Mouse (Mus musculus): ENCODE measurements around the gene Zp3. TPM values are rescaled to one million over a fixed set of nuclear protein-coding genes. Genes with fewer than 3 reads are reported as not detected.

Gene Zp3
- polyA plus RNA-seq, 1 experiment from 2014 or later, result 0.64 TPM

- no peak for DNase-seq (ENCODE audit: low spot score)
These were observed 18.8 kb upstream of the Zp3 start for GRCm38 (mm10) chr5:135960909-135961635.

- no peak for DNase-seq (ENCODE audit: low spot score)
These were observed 17.8 kb upstream of the Zp3 start for GRCm38 (mm10) chr5:135962125-135962491.

GRCm38 (mm10) chr5:135962492-135963279, 17.2 kb upstream of the Zp3 start:
- DNase-seq (ENCODE audit: low spot score), result peak; percentile 100

- DNase-seq (ENCODE audit: low spot score), result no peak
These were observed 16.6 kb upstream of the Zp3 start for GRCm38 (mm10) chr5:135963280-135963627.

GRCm38 (mm10) chr5:135965501-135965930, 14.4 kb upstream of the Zp3 start:
- DNase-seq (ENCODE audit: low spot score), result no peak

GRCm38 (mm10) chr5:135966866-135967265, 13.0 kb upstream of the Zp3 start:
- DNase-seq (ENCODE audit: low spot score), result no peak

- DNase-seq (ENCODE audit: low spot score), result peak; percentile 67
These were observed 11.1 kb upstream of the Zp3 start for GRCm38 (mm10) chr5:135968781-135969180.

- DNase-seq (ENCODE audit: low spot score), result no peak
These were observed 9.7 kb upstream of the Zp3 start for GRCm38 (mm10) chr5:135970247-135970646.

- DNase-seq (ENCODE audit: low spot score), result no peak
These were observed 8.0 kb upstream of the Zp3 start for GRCm38 (mm10) chr5:135971876-135972275.

GRCm38 (mm10) chr5:135974365-135974764, 5.5 kb upstream of the Zp3 start, which contains the start of gene Ssc4d:
TSS of gene Ssc4d (minus strand) at chr5:135974531.
- DNase-seq (ENCODE audit: low spot score), result no peak

GRCm38 (mm10) chr5:135975893-135976668, 3.8 kb upstream of the Zp3 start:
- no peak for DNase-seq (ENCODE audit: low spot score)

- no peak for DNase-seq (ENCODE audit: low spot score)
These were observed 518 bp upstream of the Zp3 start for GRCm38 (mm10) chr5:135979381-135979780.

- peak; percentile 53 for DNase-seq (ENCODE audit: low spot score)
These were observed 2.5 kb downstream of the Zp3 start for GRCm38 (mm10) chr5:135982398-135982797.

GRCm38 (mm10) chr5:135984546-135985044, 4.7 kb downstream of the Zp3 start:
- DNase-seq (ENCODE audit: low spot score), result no peak

- peak; percentile 61 for DNase-seq (ENCODE audit: low spot score)
These were observed 7.3 kb downstream of the Zp3 start for GRCm38 (mm10) chr5:135987248-135987647.

- peak; percentile 45 for DNase-seq (ENCODE audit: low spot score)
These were observed 10.7 kb downstream of the Zp3 start for GRCm38 (mm10) chr5:135990601-135991000.

- no peak for DNase-seq (ENCODE audit: low spot score)
These were observed 13.6 kb downstream of the Zp3 start for GRCm38 (mm10) chr5:135993381-135993965.

- DNase-seq (ENCODE audit: low spot score), result no peak
These were observed 14.4 kb downstream of the Zp3 start for GRCm38 (mm10) chr5:135994335-135994724.

- DNase-seq (ENCODE audit: low spot score), result peak; percentile 94
These were observed 15.1 kb downstream of the Zp3 start, which contains the start of gene Dtx2 for GRCm38 (mm10) chr5:135994725-135995687. TSS of gene Dtx2 (plus strand) at chr5:135994800.

- DNase-seq (ENCODE audit: low spot score), result no peak
These were observed 16.3 kb downstream of the Zp3 start for GRCm38 (mm10) chr5:135996162-135996561.

Data from thymus, postnatal 0 days (tissue).